Mouse (Mus musculus) forelimb bud, embryonic 11.5 days (tissue): ENCODE measurements at regions not wholly inside any gene's neighbourhood (a gene's known extent, or its start where the extent isn't known, plus 50 kb on each side); places are given as distances from the start of the nearest gene placed in this dataset.

Experiments
- DNase-seq: peaks from one replicate; pipeline ENCODE4 v3.0.0-alpha.2; 2012; ENCODE audit warnings: low read depth, low spot score

GRCm38 (mm10) chr14:24827381-24828031 lies 340.6 kb downstream of the Rps24 start:
- no peak for DNase-seq

- no peak for DNase-seq
Measured at GRCm38 (mm10) chr14:24829001-24829400, 342.1 kb downstream of the Rps24 start.

GRCm38 (mm10) chr14:24833211-24833610 lies 346.3 kb downstream of the Rps24 start:
- no peak for DNase-seq

- no peak for DNase-seq
Measured at GRCm38 (mm10) chr14:24838219-24838618, 351.3 kb downstream of the Rps24 start.

GRCm38 (mm10) chr14:24839056-24839455 lies 352.1 kb downstream of the Rps24 start:
- no peak for DNase-seq

GRCm38 (mm10) chr14:24841715-24842496 lies 355.0 kb downstream of the Rps24 start:
- DNase-seq = no peak

GRCm38 (mm10) chr14:24843626-24844025 lies 356.7 kb downstream of the Rps24 start:
- DNase-seq = no peak

GRCm38 (mm10) chr14:24850491-24850890 lies 363.6 kb downstream of the Rps24 start:
- peak; percentile 41 for DNase-seq

- no peak for DNase-seq
Measured at GRCm38 (mm10) chr14:24854459-24854858, 367.5 kb downstream of the Rps24 start.

GRCm38 (mm10) chr14:24862171-24862570 lies 375.2 kb downstream of the Rps24 start:
- no peak for DNase-seq

- no peak for DNase-seq
Measured at GRCm38 (mm10) chr14:24862661-24863060, 375.7 kb downstream of the Rps24 start.

GRCm38 (mm10) chr14:24863116-24863515 lies 376.2 kb downstream of the Rps24 start:
- DNase-seq = no peak

GRCm38 (mm10) chr14:24865579-24866230 lies 378.8 kb downstream of the Rps24 start:
- DNase-seq = no peak

GRCm38 (mm10) chr14:24867816-24868215 lies 380.9 kb downstream of the Rps24 start:
- DNase-seq = no peak

GRCm38 (mm10) chr14:24868756-24869155 lies 381.8 kb downstream of the Rps24 start:
- DNase-seq = no peak

GRCm38 (mm10) chr14:24870246-24870645 lies 383.3 kb downstream of the Rps24 start:
- DNase-seq = no peak

GRCm38 (mm10) chr14:24871392-24871998 lies 384.6 kb downstream of the Rps24 start:
- no peak for DNase-seq

GRCm38 (mm10) chr14:24872931-24873330 lies 386.0 kb downstream of the Rps24 start:
- DNase-seq = no peak

- no peak for DNase-seq
Measured at GRCm38 (mm10) chr14:24873406-24873805, 386.5 kb downstream of the Rps24 start.

- no peak for DNase-seq
Measured at GRCm38 (mm10) chr14:24874426-24875155, 387.7 kb downstream of the Rps24 start.

- no peak for DNase-seq
Measured at GRCm38 (mm10) chr14:24875156-24875545, 388.2 kb downstream of the Rps24 start.
